ENCODE assay signal across 19 mouse cellular contexts in genomic region chr3:55532175-55532973, GRCm38 (mm10).
DNase-seq lines count a peak whose midpoint lies in the region; ATAC-seq and TF ChIP-seq lines count a peak whose summit lies in the region.
"Had no signal": no experiment of that assay in that cellular context is flagged by ENCODE, and none has a peak within 500 bp of the region (broad histone marks: within the 10 kb centered on the region; RNA-seq: fewer than 3 reads in every experiment).

No protein-coding gene starts in this region.

- ATAC-seq in intestine, embryonic 15.5 days, result peak; percentile 72
- ATAC-seq in limb, embryonic 15.5 days (ENCODE audit: insufficient number of reproducible peaks, low FRiP score, low TSS enrichment, low read depth), result no peak
- ATAC-seq: forebrain, embryonic 15.5 days; inflammation-experienced regulatory T-cells, adult 6 months; liver, embryonic 12.5 days had no signal

- H3K27ac ChIP-seq in heart, embryonic 10.5 days, result no peak overlapping the region
- peak overlapping the region; percentile 75 for H3K27ac ChIP-seq in layer of hippocampus, adult 2 months
- H3K27ac ChIP-seq in intestine, embryonic 15.5 days, result no peak overlapping the region
- peak overlapping the region; percentile 79 for H3K27ac ChIP-seq in limb, embryonic 15.5 days
- H3K27ac ChIP-seq: forebrain, embryonic 15.5 days; liver, embryonic 12.5 days; macrophage; midbrain, embryonic 12.5 days had no signal

- 0 out of 2 replicates have a peak overlapping the region, but pooled peaks have one; percentile 12 for H3K4me2 ChIP-seq in intestine, embryonic 15.5 days (replicated peaks)
- peak overlapping the region; percentile 19 for H3K4me2 ChIP-seq in limb, embryonic 15.5 days
- H3K4me2 ChIP-seq: forebrain, embryonic 15.5 days; liver, embryonic 12.5 days; lung, embryonic 14.5 days; midbrain, embryonic 12.5 days had no signal

- H3K9me3 ChIP-seq in heart, embryonic 10.5 days, result no peaks in the 10 kb centered on the region
- no peaks in the 10 kb centered on the region for H3K9me3 ChIP-seq in intestine, embryonic 15.5 days
- no peaks in the 10 kb centered on the region for H3K9me3 ChIP-seq in limb, embryonic 15.5 days
- H3K9me3 ChIP-seq: forebrain, embryonic 15.5 days; liver, embryonic 12.5 days; midbrain, embryonic 12.5 days had no signal

- TF ChIP-seq CTCF in layer of hippocampus, adult 2 months (conservative IDR thresholded peaks at IDR 0.05), result no peak

- no peak overlapping the region for H3K4me3 ChIP-seq in heart, embryonic 10.5 days
- no peak overlapping the region for H3K4me3 ChIP-seq in layer of hippocampus, adult 2 months
- H3K4me3 ChIP-seq in intestine, embryonic 15.5 days (replicated peaks), result no peak overlapping the region
- 0 out of 2 replicates have a peak overlapping the region, but pooled peaks have one; percentile 5 for H3K4me3 ChIP-seq in limb, embryonic 15.5 days
- H3K4me3 ChIP-seq: forebrain, embryonic 15.5 days; liver, embryonic 12.5 days; midbrain, embryonic 12.5 days had no signal

- H3K36me3 ChIP-seq in heart, embryonic 10.5 days, result no peaks in the 10 kb centered on the region
- no peaks in the 10 kb centered on the region for H3K36me3 ChIP-seq in intestine, embryonic 15.5 days
- no peaks in the 10 kb centered on the region for H3K36me3 ChIP-seq in limb, embryonic 15.5 days
- H3K36me3 ChIP-seq: liver, embryonic 12.5 days; midbrain, embryonic 12.5 days had no signal

- H3K27me3 ChIP-seq in heart, embryonic 10.5 days (ENCODE audit: insufficient read depth, poor library complexity, severe bottlenecking), result no peaks in the 10 kb centered on the region
- no peaks in the 10 kb centered on the region for H3K27me3 ChIP-seq in intestine, embryonic 15.5 days (replicated peaks)
- H3K27me3 ChIP-seq in limb, embryonic 15.5 days, result no peaks in the 10 kb centered on the region
- H3K27me3 ChIP-seq: forebrain, embryonic 15.5 days; liver, embryonic 12.5 days; midbrain, embryonic 12.5 days had no signal

- H3K4me1 ChIP-seq in heart, embryonic 10.5 days, result peaks cover 12% of the 10 kb centered on the region
- 0 out of 2 replicates have a peak, but pooled peaks cover 3% of the 10 kb centered on the region for H3K4me1 ChIP-seq in intestine, embryonic 15.5 days (replicated peaks)
- H3K4me1 ChIP-seq in limb, embryonic 15.5 days, result peaks cover 57% of the 10 kb centered on the region
- H3K4me1 ChIP-seq: liver, embryonic 12.5 days had no signal

- peak; percentile 54 for DNase-seq in heart, embryonic 10.5 days (ENCODE audit: low spot score)
- DNase-seq in heart, adult 9 months (ENCODE audit: low spot score in 2 of 2), result no peak
- no peak for DNase-seq in layer of hippocampus, adult 2 months (ENCODE audit: low spot score in 2 of 2)
- DNase-seq in layer of hippocampus, adult 9-11 months, result no peak
- DNase-seq in cerebellum, adult 11-12 months, result no peak
- DNase-seq in cerebellum, postnatal 36 days, result no peak
- DNase-seq: adrenal gland, postnatal 10 days; cerebellum, adult 9-10 months; embryo, embryonic 11 days; heart, postnatal 4 days; lung, embryonic 14.5 days; retina, postnatal 1 day had no signal

- WGBS in heart, embryonic 10.5 days, result 88% methylated on average over 17 of the region's 17 CpGs
- WGBS in intestine, embryonic 15.5 days, result 53% methylated on average over 17 of the region's 17 CpGs
- WGBS in limb, embryonic 15.5 days, result 26% methylated on average over 17 of the region's 17 CpGs

- H3K9ac ChIP-seq in intestine, embryonic 15.5 days, result no peak overlapping the region
- H3K9ac ChIP-seq in limb, embryonic 15.5 days, result no peak overlapping the region
- H3K9ac ChIP-seq: forebrain, embryonic 15.5 days; liver, embryonic 12.5 days; lung, embryonic 14.5 days; midbrain, embryonic 12.5 days had no signal

Comparison
In these comparisons a context has a peak if more than half of its experiments do, and no peak if none do; other contexts are left out.
1. H3K27ac ChIP-seq: peak in layer of hippocampus, adult 2 months (single experiment) and limb, embryonic 15.5 days (single experiment); none in heart, embryonic 10.5 days (single experiment) and intestine, embryonic 15.5 days (single experiment).